Mouse (Mus musculus) MEL (cell line): ENCODE measurements around the gene Nrcam. TPM values are rescaled to one million over a fixed set of nuclear protein-coding genes. Genes with fewer than 3 reads are reported as not detected.

Source experiments
- DNase-seq: peaks from one replicate; pipeline ENCODE4 v3.0.0; 2011; ENCODE audit warnings: low read depth, low spot score
- H3K27ac ChIP-seq: 2 replicates; pipeline ENCODE4 v1.5.1; 2012; ENCODE audit warnings: low read depth, mild to moderate bottlenecking, control low read depth, low read length, moderate library complexity; ENCODE audit not compliant: control insufficient read depth
- H3K27me3 ChIP-seq, 2 experiments: fragments of 150-350 bp in 1 of 2; sonication (generic) in 1 of 2; 2 replicates each; pipeline ENCODE4 v1.6.1; 2012; ENCODE audit warnings: low read length in 2 of 2, mild to moderate bottlenecking in 2 of 2, improper control_type of control experiment in 1 of 2, moderate library complexity in 1 of 2; ENCODE audit not compliant: insufficient read depth in 2 of 2, control insufficient read depth in 1 of 2
- H3K36me3 ChIP-seq, 2 experiments: 2 replicates each; pipeline ENCODE4 v1.6.1; 2012 to 2014; ENCODE audit warnings: low read length in 2 of 2, improper control_type of control experiment in 1 of 2, inconsistent platforms in 1 of 2, mild to moderate bottlenecking in 1 of 2; ENCODE audit not compliant: insufficient read depth in 2 of 2, control insufficient read depth in 1 of 2
- H3K4me1 ChIP-seq, 2 experiments: fragments of 150-350 bp in 1 of 2; sonication (generic) in 1 of 2; 2 replicates each; pipeline ENCODE4 v1.6.1; 2012; ENCODE audit warnings: low read length in 2 of 2, improper control_type of control experiment in 1 of 2, mild to moderate bottlenecking in 1 of 2; ENCODE audit not compliant: insufficient read depth in 2 of 2, control insufficient read depth in 1 of 2
- H3K4me3 ChIP-seq, 2 experiments: fragments of 150-350 bp in 1 of 2; sonication (generic) in 1 of 2; 2 replicates each; pipeline ENCODE4 v1.5.1; 2012; ENCODE audit warnings: low read depth in 2 of 2, low read length in 2 of 2, mild to moderate bottlenecking in 2 of 2, moderate library complexity in 2 of 2, control low read depth in 1 of 2, improper control_type of control experiment in 1 of 2; ENCODE audit not compliant: control insufficient read depth in 1 of 2, insufficient read depth in 1 of 2
- H3K79me2 ChIP-seq: 2 replicates; pipeline ENCODE4 v1.6.1; 2012; ENCODE audit warnings: mild to moderate bottlenecking, low read length, moderate library complexity; ENCODE audit not compliant: control insufficient read depth, poor library complexity, insufficient read depth
- H3K9ac ChIP-seq: 2 replicates; pipeline ENCODE4 v1.6.1; 2012; ENCODE audit warnings: low read depth, mild to moderate bottlenecking, control low read depth, low read length, moderate library complexity; ENCODE audit not compliant: control insufficient read depth, poor library complexity, severe bottlenecking
- H3K9me3 ChIP-seq: fragments of 150-350 bp; sonication (generic); replicated peaks from 2 replicates; pipeline ENCODE4 v1.6.1; 2012; ENCODE audit warnings: mild to moderate bottlenecking, low read length, improper control_type of control experiment, moderate library complexity; ENCODE audit not compliant: insufficient read depth
- CHD1 ChIP-seq: IDR thresholded peaks from 2 replicates; pipeline ENCODE4 v1.6.1; 2012; ENCODE audit warnings: low read depth, mild to moderate bottlenecking, inconsistent platforms, low read length, improper control_type of control experiment
- CHD2 ChIP-seq: IDR thresholded peaks from 2 replicates; pipeline ENCODE4 v1.6.1; 2011; ENCODE audit warnings: low read length, improper control_type of control experiment
- CTCF ChIP-seq, 3 experiments: IDR thresholded peaks in 2 of 3; conservative IDR thresholded peaks in 1 of 3; 2 replicates each; pipeline ENCODE4 v1.5.1; 2011 to 2012; ENCODE audit warnings: low read length in 3 of 3, low read depth in 2 of 3, mild to moderate bottlenecking in 2 of 3, improper control_type of control experiment in 1 of 3, inconsistent platforms in 1 of 3, mixed read lengths in 1 of 3, moderate library complexity in 1 of 3; ENCODE audit not compliant: control insufficient read depth in 1 of 3, insufficient read depth in 1 of 3, poor library complexity in 1 of 3, severe bottlenecking in 1 of 3
- ELF1 ChIP-seq: IDR thresholded peaks from 2 replicates; pipeline ENCODE4 v1.6.1; 2014; ENCODE audit warnings: low read depth, mild to moderate bottlenecking, inconsistent platforms, low read length, improper control_type of control experiment, moderate library complexity
- EP300 ChIP-seq, 2 experiments: IDR thresholded peaks; 2 replicates each; pipeline ENCODE4 v1.6.1; 2011; ENCODE audit warnings: improper control_type of control experiment in 2 of 2, low read length in 2 of 2, low read depth in 1 of 2, mild to moderate bottlenecking in 1 of 2
- ETS1 ChIP-seq: IDR thresholded peaks from 2 replicates; pipeline ENCODE4 v1.6.1; 2012; ENCODE audit warnings: low read depth, mild to moderate bottlenecking, inconsistent platforms, low read length, improper control_type of control experiment, moderate library complexity
- GABPA ChIP-seq: IDR thresholded peaks from 2 replicates; pipeline ENCODE4 v1.6.1; 2012; ENCODE audit warnings: low read depth, mild to moderate bottlenecking, inconsistent platforms, low read length, improper control_type of control experiment, moderate library complexity
- JUND ChIP-seq: IDR thresholded peaks from 2 replicates; pipeline ENCODE4 v1.6.1; 2011; ENCODE audit warnings: low read depth, mild to moderate bottlenecking, improper control_type of control experiment, low read length
- MAX ChIP-seq: IDR thresholded peaks from 2 replicates; pipeline ENCODE4 v1.6.1; 2011; ENCODE audit warnings: low read length, improper control_type of control experiment
- MEF2A ChIP-seq: IDR thresholded peaks from 2 replicates; pipeline ENCODE4 v1.6.1; 2014; ENCODE audit warnings: low read depth, mild to moderate bottlenecking, inconsistent platforms, low read length, improper control_type of control experiment; ENCODE audit not compliant: poor library complexity, insufficient replicate concordance, severe bottlenecking; ENCODE audit errors: extremely low read depth
- MXI1 ChIP-seq: IDR thresholded peaks from 2 replicates; pipeline ENCODE4 v1.6.1; 2011; ENCODE audit warnings: mild to moderate bottlenecking, low read depth, low read length, improper control_type of control experiment
- NELFE ChIP-seq: IDR thresholded peaks from 2 replicates; pipeline ENCODE4 v1.6.1; 2011; ENCODE audit warnings: low read depth, low read length, improper control_type of control experiment
- NRF1 ChIP-seq: IDR thresholded peaks from 2 replicates; pipeline ENCODE4 v1.6.1; 2014; ENCODE audit warnings: low read depth, mild to moderate bottlenecking, inconsistent platforms, low read length, improper control_type of control experiment, moderate library complexity; ENCODE audit not compliant: poor library complexity, insufficient read depth, severe bottlenecking
- POLR2A ChIP-seq, 2 experiments: IDR thresholded peaks; 2 replicates each; pipeline ENCODE4 v1.6.1; 2011 to 2012; ENCODE audit warnings: low read length in 2 of 2, mild to moderate bottlenecking in 2 of 2, control low read depth in 1 of 2, improper control_type of control experiment in 1 of 2, low read depth in 1 of 2, moderate library complexity in 1 of 2; ENCODE audit not compliant: control insufficient read depth in 1 of 2, insufficient read depth in 1 of 2, poor library complexity in 1 of 2
- RCOR1 ChIP-seq: IDR thresholded peaks from 2 replicates; pipeline ENCODE4 v1.6.1; 2012; ENCODE audit warnings: low read depth, mild to moderate bottlenecking, inconsistent platforms, low read length, improper control_type of control experiment
- SIN3A ChIP-seq: IDR thresholded peaks from 2 replicates; pipeline ENCODE4 v1.6.1; 2012; ENCODE audit warnings: low read length, improper control_type of control experiment, inconsistent platforms
- TAL1 ChIP-seq: IDR thresholded peaks from 2 replicates; pipeline ENCODE4 v1.6.1; 2012; ENCODE audit warnings: mild to moderate bottlenecking, inconsistent platforms, low read length, moderate library complexity, mixed read lengths
- TBP ChIP-seq: IDR thresholded peaks from 2 replicates; pipeline ENCODE4 v1.8.0; 2011; ENCODE audit warnings: low read depth, low read length, improper control_type of control experiment
- UBTF ChIP-seq: IDR thresholded peaks from 2 replicates; pipeline ENCODE4 v1.6.1; 2012; ENCODE audit warnings: low read depth, mild to moderate bottlenecking, inconsistent platforms, low read length, improper control_type of control experiment, moderate library complexity, borderline replicate concordance; ENCODE audit not compliant: insufficient read depth
- USF1 ChIP-seq: IDR thresholded peaks from 2 replicates; pipeline ENCODE4 v1.6.1; 2014; ENCODE audit warnings: low read depth, mild to moderate bottlenecking, inconsistent platforms, low read length, improper control_type of control experiment, moderate library complexity
- ZKSCAN1 ChIP-seq: IDR thresholded peaks from 2 replicates; pipeline ENCODE4 v1.6.1; 2012; ENCODE audit warnings: low read depth, mild to moderate bottlenecking, inconsistent platforms, low read length, improper control_type of control experiment, moderate library complexity
- ZNF384 ChIP-seq: IDR thresholded peaks from 2 replicates; pipeline ENCODE4 v1.6.1; 2012; ENCODE audit warnings: low read depth, mild to moderate bottlenecking, inconsistent platforms, low read length, improper control_type of control experiment
- polyA plus RNA-seq, 2 experiments: library from polyadenylated mRNA; stranded (reverse) in 1 of 2; unstranded in 1 of 2; fragments of >175 nt in 1 of 2; fragments of >200 nt in 1 of 2; gene quantifications; 2 replicates each; pipeline versions ENCODE4 v1.2.1 to v1.2.4; 2012; ENCODE audit warnings: low replicate concordance in 2 of 2, low read depth in 1 of 2; ENCODE audit not compliant: insufficient read length in 2 of 2, insufficient read depth in 1 of 2, missing spikeins in 1 of 2
- total RNA-seq: library from RNA; depleted of rRNA; stranded (reverse); fragments of 300-350 nt; gene quantifications from 2 replicates; pipeline ENCODE4 v1.2.3, GENCODE M21; 2012

Gene Nrcam
- total and polyA plus RNA-seq, 3 experiments: not detected

- DNase-seq: peak; percentile 6
- Histone ChIP-seq H3K79me2 (no peaks in the 10 kb centered on the region), H3K4me1 (no peaks in the 10 kb centered on the region), H3K27me3 (no peaks in the 10 kb centered on the region), H3K9ac (no peak overlapping the region)
- TF ChIP-seq MAX: no peak
- no peak for TF ChIP-seq RCOR1
- peak; percentile 10 to 36 (median 16); a peak in 2 of 6 replicates for TF ChIP-seq CTCF (IDR thresholded peaks at IDR 0.05 in 2 of 3, conservative IDR thresholded peaks at IDR 0.05 in 1 of 3; ENCODE audit: control insufficient read depth in 1 of 3, insufficient read depth in 1 of 3, low read depth in 2 of 3, low read length in 3 of 3, poor library complexity in 1 of 3, severe bottlenecking in 1 of 3)
- no peak for TF ChIP-seq CHD1
- no peak for TF ChIP-seq GABPA
- no peak for TF ChIP-seq ELF1
- no peak for TF ChIP-seq CHD2
- no peak for TF ChIP-seq EP300 (IDR thresholded peaks at IDR 0.05; ENCODE audit: low read depth in 1 of 2, low read length in 2 of 2)
- TF ChIP-seq, all 39 proteins: peak for 1
- H3K9me3 ChIP-seq: no peaks in the 10 kb centered on the region
- H3K36me3 ChIP-seq: no peaks in the 10 kb centered on the region
- H3K27ac ChIP-seq: no peak overlapping the region
- H3K4me3 ChIP-seq: no peak overlapping the region
Observed at GRCm38 (mm10) chr12:44602958-44603331, 274.3 kb downstream of the Nrcam start.

- H3K27ac ChIP-seq: no peak overlapping the region
- no peaks in the 10 kb centered on the region for H3K79me2 ChIP-seq
- no peak for DNase-seq
- H3K9ac ChIP-seq: no peak overlapping the region
- no peaks in the 10 kb centered on the region for H3K36me3 ChIP-seq
- H3K9me3 ChIP-seq: no peaks in the 10 kb centered on the region
- no peaks in the 10 kb centered on the region for H3K4me1 ChIP-seq
- no peaks in the 10 kb centered on the region for H3K27me3 ChIP-seq
- no peak overlapping the region for H3K4me3 ChIP-seq
- no peak for TF ChIP-seq MAX
- no peak for TF ChIP-seq CHD2
- TF ChIP-seq EP300 (IDR thresholded peaks at IDR 0.05; ENCODE audit: low read depth in 1 of 2, low read length in 2 of 2): no peak
- TF ChIP-seq JUND: no peak
- TF ChIP-seq UBTF: no peak
- no peak for TF ChIP-seq ETS1
- TF ChIP-seq CHD1: no peak
- TF ChIP-seq MEF2A: no peak
- no peak for TF ChIP-seq NELFE
- TF ChIP-seq NRF1: no peak
- no peak for TF ChIP-seq TBP
- no peak for TF ChIP-seq MXI1
- TF ChIP-seq ZNF384: no peak
- no peak for TF ChIP-seq SIN3A
- no peak for TF ChIP-seq ZKSCAN1
- TF ChIP-seq TAL1: no peak
- TF ChIP-seq USF1: no peak
- no peak for TF ChIP-seq POLR2A (IDR thresholded peaks at IDR 0.05; ENCODE audit: control insufficient read depth in 1 of 2, insufficient read depth in 1 of 2, low read depth in 1 of 2, low read length in 2 of 2, poor library complexity in 1 of 2)
- TF ChIP-seq, all 39 proteins: peak for 0
Observed at GRCm38 (mm10) chr12:44617001-44617421, 288.3 kb downstream of the Nrcam start.
